23 mouse cellular contexts compared by ENCODE assay signal in genomic region chr14:18697662-18698225, GRCm38 (mm10).
"Had no signal": no experiment of that assay in that cellular context is flagged by ENCODE, and none has a peak within 500 bp of the region (broad histone marks: within the 10 kb centered on the region; RNA-seq: fewer than 3 reads in every experiment).

No protein-coding gene starts in this region.

- H3K36me3 ChIP-seq: heart, embryonic 13.5 days; heart, embryonic 15.5 days; hindbrain, embryonic 13.5 days; hindbrain, embryonic 15.5 days; limb, embryonic 10.5 days; limb, embryonic 12.5 days; liver, embryonic 12.5 days had no signal

- H3K27me3 ChIP-seq: heart, embryonic 13.5 days; heart, embryonic 15.5 days; hindbrain, embryonic 13.5 days; hindbrain, embryonic 15.5 days; limb, embryonic 12.5 days; liver, embryonic 12.5 days had no signal

- H3K4me2 ChIP-seq: heart, embryonic 11.5 days; heart, embryonic 13.5 days; heart, embryonic 15.5 days; hindbrain, embryonic 13.5 days; hindbrain, embryonic 15.5 days; limb, embryonic 12.5 days; liver, embryonic 12.5 days had no signal

- H3K4me3 ChIP-seq: heart, adult 2 months; heart, embryonic 13.5 days; heart, embryonic 15.5 days; hindbrain, embryonic 13.5 days; hindbrain, embryonic 15.5 days; layer of hippocampus, adult 2 months; left cerebral cortex, adult 2 months; limb, embryonic 10.5 days; limb, embryonic 12.5 days; liver, embryonic 12.5 days had no signal

- H3K9ac ChIP-seq: heart, embryonic 13.5 days; heart, embryonic 15.5 days; hindbrain, embryonic 13.5 days; hindbrain, embryonic 15.5 days; limb, embryonic 12.5 days; liver, embryonic 12.5 days had no signal

- ATAC-seq: hindbrain, postnatal 0 days; liver, embryonic 12.5 days had no signal

- H3K9me3 ChIP-seq: heart, embryonic 15.5 days; hindbrain, embryonic 13.5 days; hindbrain, embryonic 15.5 days; limb, embryonic 10.5 days; limb, embryonic 12.5 days; liver, embryonic 12.5 days had no signal

- H3K27ac ChIP-seq: heart, adult 2 months; heart, embryonic 13.5 days; heart, embryonic 15.5 days; hindbrain, embryonic 13.5 days; hindbrain, embryonic 15.5 days; hindbrain, postnatal 0 days; left cerebral cortex, adult 2 months; limb, embryonic 10.5 days; limb, embryonic 12.5 days; liver, embryonic 12.5 days had no signal

- DNase-seq: gastrocnemius, postnatal 14 days; gastrocnemius, postnatal 36 days; heart, adult 11 months; heart, adult 2 months; heart, postnatal 14 days; heart, postnatal 36 days; kidney, adult 18-20 months; kidney, adult 8-10 months; kidney, postnatal 10 days; kidney, postnatal 25 days; kidney, postnatal 4 days; liver had no signal

- H3K4me1 ChIP-seq: heart, embryonic 13.5 days; heart, embryonic 15.5 days; hindbrain, embryonic 13.5 days; hindbrain, embryonic 15.5 days; limb, embryonic 10.5 days; limb, embryonic 12.5 days; liver, embryonic 12.5 days had no signal
